30 mouse cellular contexts compared by ENCODE assay signal in the genomic region with DNA sequence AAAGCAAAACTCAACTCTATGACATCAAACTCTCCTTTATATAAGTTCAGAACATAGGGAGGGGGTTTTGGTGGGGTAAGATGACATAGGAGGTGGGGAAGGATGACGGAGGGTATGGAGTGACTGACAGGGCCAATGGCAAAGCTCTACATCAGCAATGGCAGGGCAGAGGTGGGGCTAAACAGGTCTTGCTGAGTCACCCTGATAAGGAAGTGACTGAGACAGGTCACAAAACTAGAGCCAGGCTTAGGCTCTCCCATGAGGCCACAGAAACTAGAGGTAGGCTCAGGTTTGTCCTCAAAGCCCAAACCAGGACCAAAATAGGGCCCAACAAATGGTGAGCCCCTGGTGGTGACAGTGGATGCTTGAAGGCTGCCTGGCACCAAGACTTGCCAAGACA.
A peak's percentile ranks its signal among the peaks of the same experiment; 100 is the strongest.
DNase-seq lines count a peak whose midpoint lies in the region; ATAC-seq lines count a peak whose summit lies in the region.
"Had no signal": no experiment of that assay in that cellular context is flagged by ENCODE, and none has a peak within 500 bp of the region (broad histone marks: within the 10 kb centered on the region; RNA-seq: fewer than 3 reads in every experiment).

No protein-coding gene starts in this region.

- no peaks in the 10 kb centered on the region for H3K9me3 ChIP-seq in heart, embryonic 11.5 days (replicated peaks; ENCODE audit: control insufficient read depth, low read length)
- H3K9me3 ChIP-seq in forebrain, embryonic 10.5 days = no peaks in the 10 kb centered on the region
- H3K9me3 ChIP-seq: heart, embryonic 12.5 days; heart, embryonic 15.5 days; hindbrain, embryonic 10.5 days; hindbrain, embryonic 13.5 days; intestine, embryonic 15.5 days had no signal

- no peaks in the 10 kb centered on the region for H3K27me3 ChIP-seq in heart, embryonic 11.5 days (ENCODE audit: control insufficient read depth, insufficient read depth, low read length)
- no peaks in the 10 kb centered on the region for H3K27me3 ChIP-seq in forebrain, embryonic 10.5 days (ENCODE audit: poor library complexity, severe bottlenecking)
- H3K27me3 ChIP-seq: heart, embryonic 12.5 days; heart, embryonic 15.5 days; hindbrain, embryonic 13.5 days; intestine, embryonic 15.5 days had no signal

- ATAC-seq in heart, embryonic 11.5 days (replicated peaks; ENCODE audit: insufficient number of reproducible peaks, low FRiP score, low TSS enrichment) = no peak
- ATAC-seq: activated CD4-positive, CD25-positive, alpha-beta regulatory T cell, adult 4 months; forebrain, embryonic 14.5 days; forebrain, postnatal 0 days; hindbrain, embryonic 16.5 days; intestine, embryonic 15.5 days had no signal

- peaks cover 3% of the 10 kb centered on the region for H3K4me1 ChIP-seq in heart, embryonic 11.5 days (ENCODE audit: control insufficient read depth, insufficient read depth, low read length)
- H3K4me1 ChIP-seq in forebrain, embryonic 10.5 days = peaks cover 12% of the 10 kb centered on the region; the same call in 1 of the 2 replicates

- no peak overlapping the region for H3K4me2 ChIP-seq in heart, embryonic 11.5 days
- H3K4me2 ChIP-seq: heart, embryonic 12.5 days; heart, embryonic 15.5 days; hindbrain, embryonic 13.5 days; intestine, embryonic 15.5 days had no signal

- H3K4me3 ChIP-seq in heart, embryonic 11.5 days (ENCODE audit: low read depth, low read length) = no peak overlapping the region
- no peak overlapping the region for H3K4me3 ChIP-seq in forebrain, embryonic 10.5 days
- H3K4me3 ChIP-seq: gastrocnemius, adult 2 months; heart, embryonic 12.5 days; heart, embryonic 15.5 days; hindbrain, embryonic 10.5 days; hindbrain, embryonic 13.5 days; intestine, embryonic 15.5 days had no signal

- H3K27ac ChIP-seq in heart, embryonic 11.5 days (ENCODE audit: low read depth, low read length) = no peak overlapping the region
- no peak overlapping the region for H3K27ac ChIP-seq in forebrain, embryonic 10.5 days
- H3K27ac ChIP-seq: gastrocnemius, adult 2 months; heart, embryonic 15.5 days; hindbrain, embryonic 10.5 days; hindbrain, embryonic 13.5 days; intestine, embryonic 15.5 days had no signal

- H3K36me3 ChIP-seq in heart, embryonic 11.5 days (ENCODE audit: control insufficient read depth, insufficient read depth, low read length) = no peaks in the 10 kb centered on the region
- H3K36me3 ChIP-seq in forebrain, embryonic 10.5 days (replicated peaks) = no peaks in the 10 kb centered on the region
- H3K36me3 ChIP-seq: G1E; heart, embryonic 12.5 days; heart, embryonic 15.5 days; hindbrain, embryonic 10.5 days; hindbrain, embryonic 13.5 days; intestine, embryonic 15.5 days had no signal

- DNase-seq in A20 (ENCODE audit: low read depth, low spot score) (peak; percentile 31), ES-CJ7 (ENCODE audit: low read depth, low spot score) (peak; percentile 3), R1 (ENCODE audit: low read depth, low spot score) (peak; percentile 13)
- no peak for DNase-seq in cerebellum, adult 11-12 months
- DNase-seq in forebrain, embryonic 10.5 days (ENCODE audit: extremely low spot score, low spot score) = no peak
- DNase-seq: adrenal gland, adult 8-10 months; adrenal gland, postnatal 25 days; B cell, adult 2 months; cerebellum, adult 11 months; cerebellum, adult 8-10 months; cerebellum, postnatal 10 days; cerebellum, postnatal 36 days; embryo, embryonic 11 days; forebrain, postnatal 0 days; gastrocnemius, adult 2 months; gastrocnemius, postnatal 14 days; heart, adult 11 months; heart, postnatal 10 days; heart, postnatal 36 days; kidney, adult 11 months had no signal

- WGBS in heart, embryonic 11.5 days (ENCODE audit: insufficient replicate concordance) = 87% methylated on average over 1 of the region's 1 CpGs
- WGBS in forebrain, embryonic 10.5 days = 96% methylated on average over 1 of the region's 1 CpGs

- H3K9ac ChIP-seq in heart, embryonic 11.5 days (ENCODE audit: low read depth, low read length) = no peak overlapping the region
- H3K9ac ChIP-seq: forebrain, postnatal 0 days; heart, embryonic 12.5 days; heart, embryonic 15.5 days; hindbrain, embryonic 13.5 days; intestine, embryonic 15.5 days had no signal

Comparison
In these comparisons a context has a peak if more than half of its experiments do, and no peak if none do; other contexts are left out.
1. DNase-seq: peak in A20 (single experiment), ES-CJ7 (single experiment) and R1 (single experiment); none in cerebellum, adult 11-12 months (single experiment) and forebrain, embryonic 10.5 days (single experiment).